Mouse (Mus musculus): Measurements from ENCODE around the gene H2al1k. TPM values are rescaled to one million over a fixed set of nuclear protein-coding genes. Genes with fewer than 3 reads are reported as not detected.
"Not testable (repeated sequence)": the region's sequence is repeated elsewhere in the genome, so short reads cannot be mapped to it uniquely, and the experiment has no call there.

The H2al1k gene
- total RNA-seq (2021), result not detected

- intact Hi-C loops (cut with DNase I), result not testable (repeated sequence)
Observed at GRCm38 (mm10) chrX:9350327-9350726, at the start of gene H2al1k. Gene H2al1k, plus strand, starts transcription at chrX:9350627.

GRCm38 (mm10) chrX:9302791-9303190, 47.6 kb upstream of the H2al1k start:
- no peak for DNase-seq (ENCODE audit: low spot score)
- intact Hi-C loops (cut with DNase I), result no loop called here

More at GRCm38 (mm10) chrX:9350327-9350726, at the start of gene H2al1k:
- DNase-seq (ENCODE audit: low spot score), result not testable (repeated sequence)

GRCm38 (mm10) chrX:9303455-9303854, 47.0 kb upstream of the H2al1k start:
- intact Hi-C loops (cut with DNase I), result no loop called here
- DNase-seq (ENCODE audit: low spot score), result no peak

- intact Hi-C loops (cut with DNase I); DNase-seq (ENCODE audit: low spot score): not testable (repeated sequence)
Observed at GRCm38 (mm10) chrX:9316457-9316856, 34.0 kb upstream of the H2al1k start.

- intact Hi-C loops (cut with DNase I), result not testable (repeated sequence)
Observed at GRCm38 (mm10) chrX:9327954-9328353, 22.5 kb upstream of the H2al1k start.

GRCm38 (mm10) chrX:9332366-9332962, 18.0 kb upstream of the H2al1k start:
- intact Hi-C loops (cut with DNase I); DNase-seq (ENCODE audit: low spot score): not testable (repeated sequence)

More at GRCm38 (mm10) chrX:9327954-9328353, 22.5 kb upstream of the H2al1k start:
- not testable (repeated sequence) for DNase-seq (ENCODE audit: low spot score)

- intact Hi-C loops (cut with DNase I), result not testable (repeated sequence)
- peak; percentile 7 for DNase-seq (ENCODE audit: low spot score)
Observed at GRCm38 (mm10) chrX:9333035-9333434, 17.4 kb upstream of the H2al1k start.

- intact Hi-C loops (cut with DNase I), result loop anchor here (5.0 kb wide), 1 partner anchor 177 kb away; no protein-coding TSS in a partner anchor
- DNase-seq (ENCODE audit: low spot score), result not testable (repeated sequence)
Observed at GRCm38 (mm10) chrX:9334996-9335395, 15.4 kb upstream of the H2al1k start.

- intact Hi-C loops (cut with DNase I); DNase-seq (ENCODE audit: low spot score): not testable (repeated sequence)
Observed at GRCm38 (mm10) chrX:9374012-9374411, 23.6 kb downstream of the H2al1k start.

GRCm38 (mm10) chrX:9375927-9376326, 25.5 kb downstream of the H2al1k start:
- intact Hi-C loops (cut with DNase I); DNase-seq (ENCODE audit: low spot score): not testable (repeated sequence)

Other genes with a start within 250 kb of the H2al1k start
- not detected for gene 4930402K13Rik, start 246.1 kb upstream of the H2al1k start, total RNA-seq (2021)
- gene Lancl3, start 150.7 kb upstream of the H2al1k start, total RNA-seq (2021), result 1 to 10 TPM; 3.9 to 4.0 TPM
- not detected for gene Gm14862, start 93.7 kb upstream of the H2al1k start, total RNA-seq (2021)
- gene Xk, start 77.9 kb upstream of the H2al1k start, total RNA-seq (2021), result 1 to 10 TPM; 6.4 to 8.0 TPM
- gene H2al1m, start 66.9 kb upstream of the H2al1k start, total RNA-seq (2021), result not detected
- gene Cybb, start 137.1 kb downstream of the H2al1k start, total RNA-seq (2021), result 10 to 100 TPM in 1 of 2 experiments, 1 to 10 TPM in 1; 9.5 to 10.1 TPM
- not detected for gene H2al1o, start 221.8 kb downstream of the H2al1k start, total RNA-seq (2021)

Data from heart, postnatal 25 days (tissue).